ENCODE assay signal across 23 mouse cellular contexts in the genomic region with DNA sequence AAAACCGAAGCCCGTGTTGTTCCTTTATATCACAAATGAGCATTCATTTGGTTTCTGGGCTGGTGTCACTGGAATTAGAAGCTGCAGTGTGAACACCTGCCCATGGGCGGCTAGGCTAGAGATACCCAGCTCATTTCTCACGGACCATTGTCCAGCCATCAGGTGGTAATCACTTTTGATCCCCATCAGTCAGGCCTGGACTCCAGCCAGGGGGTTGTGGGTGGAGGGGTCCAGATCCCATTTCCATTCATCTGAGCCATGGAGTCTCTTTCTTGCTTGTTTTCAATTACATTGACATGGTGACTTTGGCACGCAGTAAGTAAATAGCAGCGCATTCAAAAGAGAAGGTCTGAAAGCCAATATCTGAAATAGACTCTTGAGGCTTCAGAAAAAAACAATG.
A peak's percentile ranks its signal among the peaks of the same experiment; 100 is the strongest.
DNase-seq lines count a peak whose midpoint lies in the region; ATAC-seq and TF ChIP-seq lines count a peak whose summit lies in the region.
"Had no signal": no experiment of that assay in that cellular context is flagged by ENCODE, and none has a peak within 500 bp of the region (broad histone marks: within the 10 kb centered on the region; RNA-seq: fewer than 3 reads in every experiment).

No protein-coding gene starts in this region.

- TF ChIP-seq CTCF in left cerebral cortex, adult 2 months (IDR thresholded peaks at IDR 0.05) = no peak

- no peak overlapping the region for H3K4me2 ChIP-seq in hindbrain, embryonic 14.5 days (replicated peaks)
- H3K4me2 ChIP-seq in liver, embryonic 11.5 days = no peak overlapping the region
- H3K4me2 ChIP-seq: heart, embryonic 13.5 days; limb, embryonic 12.5 days; liver, embryonic 12.5 days had no signal

- intact Hi-C loops in left cerebral cortex, postnatal 4 days (cut with DNase I) = no loop called here
- intact Hi-C loops in left cerebral cortex, adult 2 months (cut with DNase I) = no loop called here

- 38% methylated on average over 6 of the region's 6 CpGs for WGBS in hindbrain, embryonic 14.5 days
- WGBS in liver, embryonic 11.5 days = 85% methylated on average over 6 of the region's 6 CpGs

- no peak overlapping the region for H3K27ac ChIP-seq in left cerebral cortex, adult 2 months
- no peak overlapping the region for H3K27ac ChIP-seq in hindbrain, embryonic 14.5 days
- H3K27ac ChIP-seq in liver, embryonic 11.5 days (ENCODE audit: low read depth, low read length) = no peak overlapping the region
- H3K27ac ChIP-seq: heart, embryonic 13.5 days; limb, embryonic 12.5 days; liver, embryonic 12.5 days had no signal

- H3K27me3 ChIP-seq in hindbrain, embryonic 14.5 days (ENCODE audit: control insufficient read depth, insufficient read depth, low read length) = no peaks in the 10 kb centered on the region
- no peaks in the 10 kb centered on the region for H3K27me3 ChIP-seq in liver, embryonic 11.5 days (replicated peaks; ENCODE audit: control insufficient read depth, insufficient read depth, low read length)
- H3K27me3 ChIP-seq: heart, embryonic 13.5 days; limb, embryonic 12.5 days; liver, embryonic 12.5 days had no signal

- H3K4me1 ChIP-seq in hindbrain, embryonic 14.5 days (replicated peaks; ENCODE audit: control insufficient read depth, insufficient read depth, low read length) = no peaks in the 10 kb centered on the region
- no peaks in the 10 kb centered on the region for H3K4me1 ChIP-seq in liver, embryonic 11.5 days (replicated peaks; ENCODE audit: control insufficient read depth, insufficient read depth, low read length)
- H3K4me1 ChIP-seq: heart, embryonic 13.5 days; limb, embryonic 12.5 days; liver, embryonic 12.5 days had no signal

- DNase-seq in left cerebral cortex, postnatal 4 days = peak; percentile 88
- no peak for DNase-seq in left cerebral cortex, adult 2 months (ENCODE audit: extremely low spot score in 1 of 2, low spot score in 2 of 2)
- peak; percentile 11 for DNase-seq in right cerebral cortex, postnatal 4 days
- no peak for DNase-seq in right cerebral cortex, postnatal 10 days (ENCODE audit: low spot score in 2 of 2)
- DNase-seq in hindbrain, embryonic 14.5 days (ENCODE audit: low spot score) = peak; percentile 30
- DNase-seq in retina, postnatal 1 day = peak; percentile 42
- no peak for DNase-seq in liver, embryonic 11.5 days (ENCODE audit: low spot score)
- DNase-seq: adrenal gland, postnatal 10 days; B cell, adult 2 months; cerebellum, adult 2 months; forebrain, postnatal 0 days; gastrocnemius, postnatal 25 days; heart, adult 18-20 months; kidney, adult 18-20 months; kidney, postnatal 10 days; lung, adult 2 months; lung, postnatal 14 days; right cerebral cortex, adult 18-20 months had no signal

- no peaks in the 10 kb centered on the region for H3K9me3 ChIP-seq in hindbrain, embryonic 14.5 days (ENCODE audit: control insufficient read depth, low read length)
- no peaks in the 10 kb centered on the region for H3K9me3 ChIP-seq in liver, embryonic 11.5 days (ENCODE audit: control insufficient read depth, low read length)
- H3K9me3 ChIP-seq: heart, embryonic 13.5 days; limb, embryonic 12.5 days; liver, embryonic 12.5 days had no signal

- peak; percentile 65; the same call in 1 of the 2 replicates for ATAC-seq in hindbrain, embryonic 14.5 days (ENCODE audit: low FRiP score)
- no peak for ATAC-seq in liver, embryonic 11.5 days (replicated peaks; ENCODE audit: low FRiP score)
- ATAC-seq: activated CD4-positive, CD25-positive, alpha-beta regulatory T cell, adult 4 months; forebrain, postnatal 0 days; inflammation-experienced regulatory T-cells, adult 6 months; liver, embryonic 12.5 days had no signal

- no peak overlapping the region for H3K9ac ChIP-seq in hindbrain, embryonic 14.5 days
- no peak overlapping the region for H3K9ac ChIP-seq in liver, embryonic 11.5 days (ENCODE audit: low read depth, low read length)
- H3K9ac ChIP-seq: forebrain, postnatal 0 days; heart, embryonic 13.5 days; limb, embryonic 12.5 days; liver, embryonic 12.5 days had no signal

- H3K4me3 ChIP-seq in left cerebral cortex, adult 2 months = no peak overlapping the region
- no peak overlapping the region for H3K4me3 ChIP-seq in hindbrain, embryonic 14.5 days (replicated peaks; ENCODE audit: low read length)
- H3K4me3 ChIP-seq in liver, embryonic 11.5 days (ENCODE audit: low read depth, low read length) = no peak overlapping the region
- H3K4me3 ChIP-seq: heart, embryonic 13.5 days; limb, embryonic 12.5 days; liver, embryonic 12.5 days had no signal

- H3K36me3 ChIP-seq in hindbrain, embryonic 14.5 days (replicated peaks; ENCODE audit: control insufficient read depth, insufficient read depth) = no peaks in the 10 kb centered on the region
- no peaks in the 10 kb centered on the region for H3K36me3 ChIP-seq in liver, embryonic 11.5 days (ENCODE audit: control insufficient read depth, insufficient read depth, low read length)
- H3K36me3 ChIP-seq: heart, embryonic 13.5 days; limb, embryonic 12.5 days; liver, embryonic 12.5 days had no signal

Comparison
In these comparisons a context has a peak if more than half of its experiments do, and no peak if none do; other contexts are left out.
1. DNase-seq: peak in left cerebral cortex, postnatal 4 days (single experiment), right cerebral cortex, postnatal 4 days (single experiment), hindbrain, embryonic 14.5 days (single experiment) and retina, postnatal 1 day (single experiment); none in left cerebral cortex, adult 2 months (0 of 2), right cerebral cortex, postnatal 10 days (0 of 2) and liver, embryonic 11.5 days (single experiment).